In genomic region chr3:37735166-37735565, GRCm38 (mm10) we compare ENCODE assay signal across 19 mouse cellular contexts.
"Had no signal": no experiment of that assay in that cellular context is flagged by ENCODE, and none has a peak within 500 bp of the region (broad histone marks: within the 10 kb centered on the region; RNA-seq: fewer than 3 reads in every experiment).

No protein-coding gene starts in this region.

- ATAC-seq: midbrain, embryonic 16.5 days had no signal

- H3K4me2 ChIP-seq: midbrain, embryonic 12.5 days; neural tube, embryonic 13.5 days; neural tube, embryonic 15.5 days had no signal

- H3K4me3 ChIP-seq: midbrain, embryonic 10.5 days; midbrain, embryonic 12.5 days; myocyte; neural tube, embryonic 13.5 days; neural tube, embryonic 15.5 days had no signal

- H3K9me3 ChIP-seq: midbrain, embryonic 10.5 days; midbrain, embryonic 12.5 days; neural tube, embryonic 13.5 days; neural tube, embryonic 15.5 days had no signal

- H3K36me3 ChIP-seq: midbrain, embryonic 10.5 days; midbrain, embryonic 12.5 days; neural tube, embryonic 13.5 days; neural tube, embryonic 15.5 days had no signal

- H3K27ac ChIP-seq: liver, embryonic 14.5 days; midbrain, embryonic 10.5 days; midbrain, embryonic 12.5 days; neural tube, embryonic 13.5 days; neural tube, embryonic 15.5 days had no signal

- H3K27me3 ChIP-seq: midbrain, embryonic 12.5 days; neural tube, embryonic 15.5 days had no signal

- DNase-seq: lung, adult 18-20 months; lung, postnatal 14 days; lung, postnatal 4 days; midbrain, embryonic 14.5 days; retina, postnatal 1 day; right cerebral cortex, adult 18-20 months; right cerebral cortex, postnatal 25 days; right cerebral cortex, postnatal 4 days; spleen, adult 18-20 months; thymus, adult 2 months; thymus, postnatal 25 days; thymus, postnatal 4 days had no signal

- H3K9ac ChIP-seq: liver, embryonic 14.5 days; midbrain, embryonic 12.5 days; neural tube, embryonic 13.5 days; neural tube, embryonic 15.5 days had no signal
